Mouse (Mus musculus): ENCODE measurements around the gene Gm26938.

DNA sequence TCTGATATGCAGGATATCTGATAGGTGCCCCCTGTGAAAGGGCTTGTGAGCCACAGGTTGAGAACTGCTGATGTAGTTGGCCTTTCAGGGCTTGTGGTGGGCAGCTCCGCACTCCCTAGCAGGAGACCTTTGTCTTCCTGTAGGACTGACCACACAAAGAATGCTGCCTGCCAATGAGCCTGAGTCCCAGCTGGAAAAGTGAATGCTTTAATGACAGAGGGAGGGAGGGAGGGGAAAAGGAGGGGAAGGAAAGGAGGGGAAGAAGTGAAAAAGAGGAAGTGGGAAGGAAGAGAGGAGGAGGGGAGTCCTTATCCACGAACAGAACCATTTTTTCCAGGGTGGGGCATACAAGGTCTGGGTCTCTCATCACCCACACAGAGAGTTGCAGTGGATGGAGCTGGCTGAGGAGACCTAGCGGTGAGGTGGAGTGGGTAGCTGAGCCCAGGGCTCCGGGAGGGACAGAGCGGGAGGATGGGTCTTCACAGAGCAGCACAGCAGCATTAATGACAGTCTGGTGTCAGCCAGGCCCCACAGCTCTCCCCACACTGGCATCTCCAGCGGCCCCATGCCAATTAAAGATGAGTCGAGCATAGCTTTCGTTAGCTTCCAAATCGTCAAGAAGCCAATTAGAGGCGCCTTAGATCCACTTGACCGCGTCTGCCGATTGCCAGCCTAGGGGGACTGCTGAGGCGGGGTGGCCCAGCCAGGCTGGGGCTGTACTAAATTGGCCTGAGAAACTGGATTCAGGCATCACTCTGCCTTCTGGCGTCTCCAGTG, 34.3 kb upstream of the Gm26938 start:
- TF ChIP-seq CTCF (conservative IDR thresholded peaks at IDR 0.05; ENCODE audit: low read length) (no peak), POU5F1 (IDR thresholded peaks at IDR 0.05; ENCODE audit: borderline replicate concordance, low read length) (no peak), NANOG (IDR thresholded peaks at IDR 0.05; ENCODE audit: borderline replicate concordance, low read length) (no peak)
